Mouse (Mus musculus): ENCODE data around the gene Kcnma1.

The Kcnma1 gene

DNA sequence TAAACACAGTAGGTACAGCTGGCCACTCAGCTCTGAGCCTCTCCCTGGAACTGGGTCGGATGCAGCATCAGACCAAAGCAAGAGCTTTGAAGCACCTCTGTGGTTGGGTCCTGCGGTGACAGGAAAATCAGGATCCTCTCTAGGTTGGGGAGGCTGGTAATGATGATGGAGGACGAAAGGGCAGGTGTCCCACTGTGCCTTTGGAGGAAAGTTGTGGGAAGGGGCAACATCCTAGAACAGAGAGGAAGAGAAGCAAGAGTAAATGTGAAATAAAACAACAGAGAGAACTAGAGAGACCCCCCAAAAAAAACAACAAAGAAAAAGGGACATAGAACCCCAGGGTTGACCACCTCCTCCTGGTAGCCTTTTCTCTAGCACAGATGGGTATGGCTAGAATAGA, at the start of gene Kcnma1:
TSS of gene Kcnma1 (minus strand) at position 101 of the 400 bp plus-strand sequence.
- no peak for DNase-seq (ENCODE audit: low spot score)

DNA sequence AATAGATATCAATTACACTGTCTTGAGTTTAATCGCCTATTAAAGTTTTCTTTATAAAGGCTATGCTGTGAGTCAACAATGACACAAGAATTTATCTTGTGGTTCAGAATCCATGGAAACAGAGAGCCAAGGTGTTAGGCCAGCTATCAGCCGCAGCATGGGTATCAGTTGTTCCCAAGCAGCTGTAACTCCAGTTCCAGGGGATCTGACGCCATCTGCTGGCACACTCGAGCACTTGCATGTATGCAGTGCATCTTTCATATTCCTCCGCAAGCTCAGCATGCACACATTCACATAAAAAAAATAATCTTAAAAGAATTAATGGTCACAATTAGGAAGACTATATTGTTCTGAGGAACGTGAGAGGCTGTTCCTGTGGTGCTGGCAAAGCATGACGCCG, 45.5 kb upstream of the Kcnma1 start:
- no peak for DNase-seq (ENCODE audit: low spot score)

DNA sequence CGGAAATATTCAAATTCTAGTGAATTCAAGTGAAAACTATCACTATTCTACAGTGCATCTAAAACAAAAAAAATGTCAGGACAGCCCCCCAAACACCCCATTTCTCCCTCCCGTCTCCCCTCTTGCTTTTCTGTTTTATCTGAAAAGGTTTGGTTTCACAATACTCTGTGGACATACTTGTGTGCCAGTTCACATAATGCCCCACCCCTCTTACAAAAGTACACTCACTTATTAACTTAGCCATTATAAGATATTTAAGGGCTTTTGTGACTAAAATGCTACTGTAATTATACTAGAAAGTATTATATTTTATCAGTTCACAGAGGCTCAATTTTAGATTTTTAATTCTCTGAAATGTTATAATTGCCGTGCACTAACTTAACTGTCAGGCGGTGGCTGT, 45.0 kb upstream of the Kcnma1 start:
- DNase-seq (ENCODE audit: low spot score) = no peak

DNA sequence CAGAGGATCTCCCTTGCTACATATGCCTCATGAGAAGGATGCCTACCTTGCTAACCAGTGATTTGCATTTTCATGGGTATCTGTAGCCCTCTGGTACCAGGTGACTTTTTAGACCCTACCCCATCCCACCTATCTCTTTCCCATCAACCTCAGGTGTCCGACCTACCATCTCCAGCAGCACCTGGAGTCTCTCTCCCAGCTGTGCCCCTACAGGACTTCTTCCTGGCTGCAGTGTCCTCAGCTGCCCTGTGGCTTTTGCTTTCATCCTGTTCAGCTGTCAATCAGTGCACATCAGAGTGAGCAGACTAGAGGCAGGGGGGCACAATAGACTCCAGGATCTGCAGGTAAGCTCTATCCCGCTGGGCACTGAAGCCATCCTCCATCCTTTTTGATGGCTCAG, 37.5 kb upstream of the Kcnma1 start:
- no peak for DNase-seq (ENCODE audit: low spot score)

DNA sequence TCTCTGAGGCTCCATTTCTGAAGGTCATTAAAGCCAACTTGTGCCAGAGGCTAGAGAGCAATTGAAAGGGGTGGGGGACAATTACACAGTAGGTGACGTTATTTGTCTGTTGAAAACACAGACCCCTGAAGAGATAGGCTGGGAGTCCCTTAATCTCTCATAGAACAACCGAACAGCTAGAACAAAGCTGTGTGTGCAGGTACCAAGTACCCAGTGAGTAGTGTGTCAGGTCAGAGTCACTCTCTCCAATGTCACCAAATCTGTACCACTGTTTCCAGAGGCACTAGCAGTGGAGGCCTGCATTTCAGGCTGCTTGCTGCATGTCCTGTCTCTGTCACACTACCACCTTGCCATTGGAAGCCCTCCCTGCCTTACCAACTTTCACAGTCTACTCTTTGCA, 22.3 kb upstream of the Kcnma1 start:
- no peak for DNase-seq (ENCODE audit: low spot score)

DNA sequence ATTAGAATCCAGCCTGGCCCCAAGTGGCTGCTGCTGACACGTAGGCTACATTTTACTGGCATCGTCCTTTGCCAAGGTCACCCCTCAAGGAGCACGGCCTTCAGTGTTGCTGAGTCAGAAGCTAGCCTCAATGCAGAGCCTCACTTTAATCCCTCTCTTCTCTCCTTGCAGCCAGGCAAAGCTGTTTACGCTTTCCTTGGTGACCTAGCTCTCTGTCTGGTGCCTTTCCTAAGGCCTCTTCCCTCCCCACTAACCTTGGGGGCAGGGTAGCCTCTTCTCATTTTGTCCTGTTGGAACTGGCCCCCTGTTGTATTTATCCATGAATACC, 21.9 kb upstream of the Kcnma1 start:
- DNase-seq (ENCODE audit: low spot score) = peak; percentile 14

DNA sequence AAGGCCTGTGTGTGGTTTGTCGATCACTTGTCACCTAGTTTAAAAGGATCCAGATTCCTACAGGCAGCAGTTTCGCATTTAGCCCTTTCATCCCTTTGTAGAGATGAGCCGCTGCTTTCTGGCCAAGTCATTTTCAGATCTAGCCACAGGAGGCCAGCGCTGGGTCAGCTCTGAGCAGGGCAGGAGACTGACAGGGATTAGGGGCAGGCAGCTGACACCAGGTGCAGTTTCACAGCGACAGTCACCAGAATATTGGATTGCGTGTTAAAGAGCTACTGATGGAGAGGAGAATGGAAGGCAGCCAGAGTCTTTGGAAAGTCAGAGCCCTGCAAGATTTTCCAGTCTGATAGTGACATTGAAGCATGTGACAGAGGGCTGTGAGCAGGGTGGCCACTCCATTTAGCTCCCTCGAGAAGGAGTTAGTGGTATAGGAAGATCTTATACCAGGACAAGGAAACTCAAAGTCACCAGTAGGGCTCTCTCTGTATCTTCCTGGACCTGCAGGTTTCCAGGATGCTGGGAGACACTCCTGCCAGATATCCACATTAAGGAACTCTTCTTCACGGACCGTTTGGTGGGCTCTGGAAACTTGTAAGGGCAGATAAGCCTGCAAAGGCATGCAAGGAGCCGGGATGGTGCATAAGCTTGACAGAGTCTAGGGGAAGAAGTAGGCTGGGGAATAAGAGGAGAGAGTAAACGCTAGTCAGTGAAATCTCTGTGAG, 21.4 kb upstream of the Kcnma1 start:
- DNase-seq (ENCODE audit: low spot score) = no peak

DNA sequence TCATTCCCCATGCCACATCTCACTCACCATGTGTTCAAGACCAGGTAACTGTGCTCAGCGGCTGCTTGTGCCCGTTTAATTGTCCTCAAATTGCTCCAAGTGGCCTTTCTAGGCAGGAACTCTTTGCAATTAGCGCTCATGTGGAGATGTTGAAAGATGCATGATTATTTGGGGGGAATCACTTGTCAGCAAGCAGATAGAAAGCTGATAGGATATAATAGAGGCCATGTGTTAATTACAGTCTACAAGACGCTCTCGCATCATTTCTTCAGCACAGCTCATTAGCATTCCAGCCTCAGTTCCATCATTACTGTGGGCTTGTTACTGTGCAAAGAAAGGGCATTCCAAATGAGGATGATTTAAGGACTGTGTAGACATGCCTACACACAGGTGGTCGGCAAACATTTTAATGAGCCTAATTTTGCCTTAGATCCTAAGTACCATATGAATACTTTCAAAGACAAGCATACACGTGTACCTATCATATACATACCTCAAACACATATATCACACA, 18.6 kb upstream of the Kcnma1 start:
- DNase-seq (ENCODE audit: low spot score) = no peak

DNA sequence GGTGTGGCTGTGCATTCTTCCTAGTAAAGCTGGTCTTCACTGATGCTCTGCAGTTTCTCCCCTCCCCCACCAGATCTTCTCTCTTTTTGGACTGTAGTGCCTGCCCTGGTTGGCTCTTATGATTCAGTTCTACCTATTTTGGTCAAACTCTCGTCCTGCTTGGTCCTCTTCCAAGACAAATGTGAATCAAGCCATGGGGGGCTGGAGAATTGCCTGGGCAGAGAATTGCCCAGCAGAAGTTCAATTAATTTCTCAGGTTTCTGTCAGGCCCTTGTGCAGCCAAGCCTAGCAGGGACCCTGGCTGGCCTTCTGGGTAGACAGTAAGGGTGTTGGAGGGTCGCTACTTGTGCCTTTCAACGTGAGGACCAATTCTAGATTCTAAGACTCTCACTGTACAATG, 17.9 kb upstream of the Kcnma1 start:
- DNase-seq (ENCODE audit: low spot score) = no peak

DNA sequence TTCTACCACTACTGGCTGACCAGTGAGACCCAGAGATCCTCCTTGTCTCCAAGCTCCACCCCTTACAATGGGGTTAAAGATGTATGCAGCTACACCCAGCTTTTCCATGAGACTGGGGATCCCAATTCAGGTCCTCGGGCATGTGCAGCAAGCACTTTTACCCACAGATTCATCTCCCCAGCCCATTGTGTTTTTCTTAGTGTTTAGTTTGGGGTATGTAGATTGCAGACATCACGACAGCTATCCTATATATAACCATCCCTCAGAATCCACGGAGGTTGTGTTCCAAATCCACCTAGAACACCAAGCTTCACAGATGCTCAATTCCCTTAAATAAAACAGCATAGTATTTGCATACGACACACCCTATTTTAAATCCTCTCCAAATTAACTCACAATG, 6.4 kb upstream of the Kcnma1 start:
- DNase-seq (ENCODE audit: low spot score) = no peak

DNA sequence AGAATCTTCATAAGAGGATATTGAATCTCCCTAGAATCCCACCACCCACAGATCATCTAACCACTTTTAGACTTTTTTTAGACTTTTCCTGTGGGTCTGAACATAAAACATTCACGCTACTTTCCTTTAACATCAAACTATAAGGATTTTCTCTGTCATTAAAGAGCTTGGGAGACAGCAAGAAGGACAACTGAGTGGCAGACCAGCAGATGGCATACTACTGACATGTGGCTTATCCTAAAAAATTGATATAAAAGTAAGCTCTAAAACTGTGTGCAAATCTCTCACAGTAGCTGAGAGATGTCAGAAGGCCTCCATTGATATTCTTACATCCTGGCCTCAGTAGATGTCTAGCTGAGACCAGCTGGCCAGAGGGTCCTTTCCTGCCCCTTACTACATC, 4.3 kb downstream of the Kcnma1 start:
- DNase-seq (ENCODE audit: low spot score) = no peak

DNA sequence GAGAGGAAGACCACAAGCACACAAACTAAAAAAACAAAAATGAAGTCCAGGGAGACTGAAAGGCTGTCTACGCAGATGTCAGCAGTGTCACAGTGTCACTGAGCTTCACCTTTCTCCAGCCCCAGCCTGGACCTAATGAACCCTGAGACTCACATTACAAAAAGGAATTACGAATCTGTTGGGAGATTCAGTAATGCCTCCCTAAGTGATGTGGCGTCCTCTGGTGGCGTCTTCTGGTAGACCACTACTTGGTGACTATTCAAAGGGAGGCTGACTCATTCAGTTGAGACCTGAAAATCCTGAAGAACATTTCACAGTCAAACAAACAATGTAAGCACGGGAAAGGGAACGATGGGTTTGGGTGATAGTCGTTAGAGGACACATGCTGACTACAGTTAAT, 6.0 kb downstream of the Kcnma1 start:
- peak; percentile 29 for DNase-seq (ENCODE audit: low spot score)

DNA sequence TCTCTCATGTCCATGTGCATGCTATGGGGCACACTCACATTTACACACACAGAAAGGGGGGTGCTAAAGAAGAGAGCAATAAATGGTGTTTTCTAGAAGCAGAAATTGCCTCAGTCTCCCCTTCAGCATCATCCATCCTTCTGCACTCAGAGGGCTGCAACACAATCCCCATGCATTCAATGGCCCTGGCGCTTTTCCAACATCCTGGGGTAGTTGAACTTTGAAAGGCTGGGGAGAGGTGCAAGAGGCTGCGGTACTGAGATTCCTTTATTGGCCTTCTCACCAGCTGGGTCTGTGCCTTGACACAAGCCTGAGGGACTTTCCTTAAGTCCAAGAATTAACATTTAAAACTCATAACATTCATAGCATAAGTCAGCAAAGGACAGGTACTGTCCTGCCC, 8.0 kb downstream of the Kcnma1 start:
- no peak for DNase-seq (ENCODE audit: low spot score)

DNA sequence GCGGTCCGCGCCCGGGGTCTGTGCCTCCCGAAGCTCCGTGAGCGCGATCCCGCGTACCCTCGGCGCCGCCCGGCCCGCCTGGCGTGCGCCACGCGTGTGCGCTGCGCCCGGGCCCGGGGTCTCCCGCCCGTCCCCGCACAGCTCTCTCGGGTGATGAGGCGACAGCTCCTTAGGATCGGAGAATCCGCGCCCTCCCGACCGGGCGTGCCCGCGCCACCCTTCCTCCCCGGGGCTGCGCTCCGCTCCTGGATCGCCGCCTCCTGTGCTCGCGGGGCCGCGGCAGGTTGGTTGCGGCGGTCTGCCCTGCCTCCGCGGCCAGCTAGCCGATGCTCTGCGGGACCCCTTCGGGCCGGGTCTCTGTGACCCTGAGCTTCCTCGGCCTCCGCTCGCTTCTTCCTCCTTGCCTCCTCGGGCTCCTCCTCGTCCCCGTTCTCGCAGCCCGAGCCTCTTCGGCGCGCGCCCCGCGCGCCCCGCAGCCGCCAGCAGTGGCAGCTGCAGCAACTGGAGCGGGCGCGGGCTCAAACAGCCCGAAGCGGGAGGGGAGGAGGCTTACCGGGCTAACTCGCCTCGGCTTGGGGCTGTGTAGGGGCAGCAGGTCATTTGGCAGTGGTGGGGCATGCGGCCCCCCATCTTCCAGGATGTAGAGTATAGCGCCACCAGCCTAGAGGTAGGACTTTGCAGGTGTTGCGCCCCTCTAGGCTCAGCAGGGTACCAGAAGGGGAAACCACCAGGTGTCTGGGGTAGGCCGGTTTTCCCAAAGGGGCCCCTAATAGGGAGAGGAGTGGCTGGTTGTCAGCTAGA, 9.6 kb downstream of the Kcnma1 start:
- DNase-seq (ENCODE audit: low spot score) = peak; percentile 12

DNA sequence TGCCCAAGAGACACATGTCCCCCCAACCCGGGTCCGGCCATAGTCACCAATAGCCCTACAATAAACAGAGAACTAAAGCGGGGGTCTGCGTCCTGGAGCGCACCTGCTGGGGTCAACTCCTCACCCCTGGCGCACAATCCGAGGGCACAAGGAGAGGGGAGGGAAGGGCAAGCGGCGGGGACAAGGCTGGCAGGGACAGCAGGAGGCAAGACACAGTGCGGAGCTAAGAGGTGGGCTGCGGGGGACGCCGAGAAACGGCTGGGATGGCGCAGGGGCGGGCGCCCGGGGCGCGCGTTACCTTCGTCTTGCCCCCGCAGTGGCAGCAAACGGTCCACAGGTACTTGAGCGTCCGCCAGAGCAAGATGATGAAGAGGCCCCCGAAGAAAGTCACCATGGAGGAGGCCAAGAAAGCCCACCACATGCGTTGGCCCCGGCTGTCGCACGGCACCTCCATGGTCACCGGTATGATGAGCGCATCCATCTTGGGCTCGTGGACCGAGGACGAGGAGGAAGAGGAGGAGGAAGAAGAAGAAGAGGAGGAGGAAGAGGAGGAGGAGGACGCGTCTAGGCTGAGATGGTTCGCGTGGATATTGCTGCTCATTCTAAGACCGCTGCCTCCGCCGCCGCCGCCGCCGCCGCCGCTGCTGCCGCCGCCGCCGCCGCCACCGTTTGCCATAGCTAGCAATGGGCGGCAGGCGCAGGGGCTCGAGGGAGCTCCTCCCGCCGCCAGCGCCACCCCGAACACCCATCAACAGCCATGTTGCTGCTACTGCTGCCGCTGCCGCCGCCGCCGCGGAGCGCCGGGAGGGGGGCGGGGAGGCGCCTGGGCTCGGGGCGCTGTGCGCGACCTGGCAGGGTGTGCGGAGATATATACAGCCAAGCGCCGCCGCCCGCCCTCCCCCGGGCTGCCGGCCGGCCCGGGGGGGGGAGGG, 10.6 kb downstream of the Kcnma1 start:
- peak; percentile 27 for DNase-seq (ENCODE audit: low spot score)

DNA sequence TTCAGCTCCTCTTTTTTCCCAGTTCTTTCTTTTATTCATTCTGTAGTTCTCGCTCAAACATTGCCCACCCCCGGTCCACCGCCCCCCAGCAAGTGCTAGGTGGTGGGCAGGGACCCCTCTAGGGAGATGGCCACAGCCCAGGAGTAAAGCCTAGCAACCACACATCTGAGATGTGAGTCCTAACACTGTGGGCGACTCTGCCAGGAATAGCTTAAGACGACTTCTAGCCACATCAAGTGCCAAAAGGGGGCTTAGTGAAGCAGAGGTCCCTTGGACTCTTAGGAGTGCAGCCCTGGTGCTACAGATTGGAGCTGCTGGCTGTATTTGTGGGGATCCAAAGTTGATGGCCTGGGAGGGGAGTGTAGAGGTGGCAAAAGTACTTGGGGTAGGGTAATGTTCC, 11.6 kb downstream of the Kcnma1 start:
- no peak for DNase-seq (ENCODE audit: low spot score)

DNA sequence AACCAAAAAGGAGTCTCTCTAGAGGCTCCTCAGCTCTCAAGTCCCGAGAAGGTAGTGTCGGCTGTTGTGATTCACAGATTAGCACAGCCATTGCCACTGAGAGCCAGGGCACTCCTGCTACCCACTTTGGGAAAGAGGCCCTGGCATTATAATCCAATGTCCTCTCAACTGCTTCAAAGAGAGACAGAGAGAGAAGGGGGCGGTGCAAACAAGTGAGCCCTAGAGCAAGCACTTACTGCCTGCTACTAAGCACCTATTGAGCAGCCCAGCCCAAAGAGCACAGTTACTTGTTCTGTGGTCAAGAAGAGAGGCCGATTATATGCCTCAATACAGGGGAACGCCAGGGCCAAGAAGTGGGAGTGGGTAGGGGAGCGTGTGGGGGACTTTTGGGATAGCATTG, 16.4 kb downstream of the Kcnma1 start:
- no peak for DNase-seq (ENCODE audit: low spot score)

DNA sequence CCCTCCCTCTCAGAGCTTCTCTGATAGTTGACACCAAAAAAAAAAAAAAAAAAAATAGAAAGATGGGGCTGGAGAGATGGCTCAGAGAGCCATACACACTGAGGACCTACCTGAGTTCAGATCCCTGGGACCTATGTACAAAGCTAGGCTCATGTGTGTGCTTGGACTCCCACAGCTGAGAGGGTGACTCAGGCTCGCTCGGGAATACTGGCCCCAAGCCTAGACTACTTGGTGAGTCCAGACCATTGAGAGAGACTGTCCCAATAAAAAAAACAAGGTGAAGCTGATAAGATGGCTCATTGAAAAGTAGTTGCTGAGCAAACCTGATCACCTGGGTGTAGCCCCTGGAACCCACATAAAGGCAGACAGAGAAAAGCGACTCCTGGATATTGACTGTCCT, 18.5 kb downstream of the Kcnma1 start:
- DNase-seq (ENCODE audit: low spot score) = no peak

DNA sequence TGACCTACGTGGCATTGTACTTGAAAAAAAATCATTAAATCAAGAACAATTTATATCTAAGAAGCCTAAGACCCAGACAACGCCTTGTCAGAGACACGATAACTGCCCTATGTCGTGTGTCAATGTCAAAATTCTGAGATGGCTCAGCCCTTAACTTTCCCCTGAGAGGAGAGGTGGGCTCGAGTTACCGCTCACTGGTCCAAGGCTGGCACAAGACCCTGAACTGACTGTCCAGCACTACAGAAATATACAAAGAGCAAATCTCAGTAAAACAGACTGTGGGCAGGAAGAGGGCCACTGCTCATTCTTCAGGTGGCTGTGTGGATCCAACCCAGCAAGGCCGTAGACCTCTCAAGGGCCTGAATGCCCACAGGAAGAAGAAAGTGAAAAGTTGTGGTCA, 23.4 kb downstream of the Kcnma1 start:
- DNase-seq (ENCODE audit: low spot score) = no peak

DNA sequence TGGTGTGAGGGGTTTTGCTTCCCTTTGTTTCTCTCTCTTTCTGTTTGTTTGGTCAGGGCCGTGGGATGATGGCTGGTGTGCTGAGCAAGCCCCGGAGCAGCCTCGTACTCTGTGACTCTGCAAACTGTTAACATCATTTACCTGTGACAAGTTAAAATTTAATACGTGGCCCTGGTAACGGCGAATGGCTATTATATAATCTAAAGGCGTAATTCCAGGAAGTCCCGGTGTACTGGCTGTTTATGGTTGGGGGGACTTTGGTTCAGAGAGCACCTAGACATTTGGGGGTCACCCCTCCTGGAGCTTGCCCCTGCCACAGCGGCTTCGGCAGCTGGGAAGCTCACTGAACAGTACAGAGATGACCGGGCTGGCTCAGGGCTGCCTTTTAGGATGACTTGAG, 24.6 kb downstream of the Kcnma1 start:
- no peak for DNase-seq (ENCODE audit: low spot score)

DNA sequence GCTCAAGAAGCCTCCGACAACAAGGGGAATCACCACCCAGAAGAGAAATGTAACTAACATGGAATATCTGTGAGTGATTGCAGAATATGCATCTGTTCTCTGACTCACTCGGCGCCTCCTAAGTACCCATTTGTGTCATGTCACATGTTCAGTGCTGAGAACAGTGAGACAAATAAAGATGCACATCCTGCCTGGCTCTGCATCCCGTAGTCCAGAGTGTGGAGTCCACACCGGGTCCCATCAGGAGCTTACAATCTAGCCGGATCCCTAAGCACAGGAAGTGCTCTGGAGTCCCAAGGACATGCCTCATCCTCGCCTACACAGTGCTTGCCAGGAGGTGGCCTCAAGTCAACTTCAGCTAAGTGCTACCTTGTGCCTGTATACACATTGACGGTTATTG, 32.1 kb downstream of the Kcnma1 start:
- DNase-seq (ENCODE audit: low spot score) = no peak

DNA sequence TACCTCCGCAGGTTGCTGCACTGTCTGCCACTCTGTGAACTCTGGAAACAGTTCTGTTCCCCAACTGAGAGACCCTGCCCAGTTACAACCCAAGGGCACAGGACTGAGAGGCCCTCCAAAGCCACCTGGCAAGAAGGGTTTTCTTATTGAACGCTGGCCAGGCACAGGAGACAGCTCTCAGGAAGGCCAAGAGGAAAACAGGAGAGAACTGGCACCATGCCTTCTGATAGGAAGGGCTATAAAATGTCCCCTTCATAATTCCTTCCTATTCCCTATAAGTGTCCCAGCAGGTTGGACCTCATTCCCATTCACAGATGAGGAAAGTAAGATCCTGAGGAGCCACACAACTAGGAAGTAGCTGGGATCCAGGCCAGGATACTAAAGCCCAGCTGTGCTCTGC, 39.6 kb downstream of the Kcnma1 start:
- DNase-seq (ENCODE audit: low spot score) = no peak

DNA sequence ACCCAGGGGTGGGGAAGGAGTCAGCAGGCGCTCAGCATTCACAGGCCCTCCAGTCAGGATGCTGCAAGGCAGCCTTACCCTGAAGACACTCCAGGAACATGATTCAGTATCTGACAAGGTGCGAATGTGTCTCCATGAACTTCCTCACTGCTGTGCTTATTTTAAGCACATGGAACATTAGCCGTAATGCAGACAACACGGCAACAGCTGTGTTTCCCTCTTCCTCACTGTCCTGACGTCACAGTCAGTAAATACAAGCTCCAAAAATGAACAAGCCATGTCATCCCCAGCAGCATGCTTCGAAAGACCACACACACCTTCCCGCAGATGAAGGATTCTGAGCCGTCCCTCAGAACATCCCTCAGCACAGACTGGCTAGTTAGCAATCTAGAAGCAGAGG, 47.8 kb downstream of the Kcnma1 start:
- no peak for DNase-seq (ENCODE audit: low spot score)
